Mouse (Mus musculus) right cerebral cortex, adult 18-20 months (tissue): Measurements from ENCODE around the gene Psmb6.
"Not testable (repeated sequence)": the region's sequence is repeated elsewhere in the genome, so short reads cannot be mapped to it uniquely, and the experiment has no call there.

Source experiments
- DNase-seq: peaks from one replicate; pipeline ENCODE4 v3.0.0; 2022; ENCODE audit warnings: mixed read lengths

Psmb6 gene

GRCm38 (mm10) chr11:70524782-70525181 is 385 bp upstream of the Psmb6 start:
- DNase-seq = no peak

GRCm38 (mm10) chr11:70525726-70526125 is 559 bp downstream of the Psmb6 start:
- DNase-seq = no peak

- DNase-seq = no peak
These were observed 1.0 kb downstream of the Psmb6 start for GRCm38 (mm10) chr11:70526211-70526610.

- DNase-seq = no peak
These were observed 3.4 kb downstream of the Psmb6 start for GRCm38 (mm10) chr11:70528610-70529009.

GRCm38 (mm10) chr11:70531065-70531464 is 5.9 kb downstream of the Psmb6 start:
- not testable (repeated sequence) for DNase-seq

- no peak for DNase-seq
These were observed 7.7 kb downstream of the Psmb6 start, which contains the start of gene Gm40193 for GRCm38 (mm10) chr11:70532839-70533238. Gm40193 (minus strand) TSS chr11:70532939.

GRCm38 (mm10) chr11:70539423-70539822 is 14.3 kb downstream of the Psmb6 start:
- no peak for DNase-seq

GRCm38 (mm10) chr11:70539877-70540587 is 14.9 kb downstream of the Psmb6 start, which contains the start of gene Pld2:
Pld2 (plus strand) TSS chr11:70540064.
- peak; percentile 68 for DNase-seq

- no peak for DNase-seq
These were observed 15.8 kb downstream of the Psmb6 start for GRCm38 (mm10) chr11:70540928-70541327.

GRCm38 (mm10) chr11:70541415-70541814 is 16.2 kb downstream of the Psmb6 start:
- no peak for DNase-seq

GRCm38 (mm10) chr11:70544496-70544895 is 19.3 kb downstream of the Psmb6 start:
- no peak for DNase-seq

GRCm38 (mm10) chr11:70551526-70551925 is 26.4 kb downstream of the Psmb6 start:
- DNase-seq = no peak

GRCm38 (mm10) chr11:70553940-70554339 is 28.8 kb downstream of the Psmb6 start:
- no peak for DNase-seq

GRCm38 (mm10) chr11:70557545-70557944 is 32.4 kb downstream of the Psmb6 start:
- no peak for DNase-seq

- no peak for DNase-seq
These were observed 36.7 kb downstream of the Psmb6 start for GRCm38 (mm10) chr11:70561937-70562286.

- peak; percentile 92 for DNase-seq
These were observed 37.3 kb downstream of the Psmb6 start, which contains the start of gene Mink1 for GRCm38 (mm10) chr11:70562287-70562994. Mink1 (plus strand) TSS chr11:70562881.

- no peak for DNase-seq
These were observed 37.9 kb downstream of the Psmb6 start for GRCm38 (mm10) chr11:70562995-70563469.

- DNase-seq = no peak
These were observed 38.5 kb downstream of the Psmb6 start for GRCm38 (mm10) chr11:70563470-70564275.

- DNase-seq = no peak
These were observed 39.2 kb downstream of the Psmb6 start for GRCm38 (mm10) chr11:70564276-70564873.

- DNase-seq = no peak
These were observed 41.4 kb downstream of the Psmb6 start for GRCm38 (mm10) chr11:70566586-70566985.

- DNase-seq = not testable (repeated sequence)
These were observed 45.4 kb downstream of the Psmb6 start for GRCm38 (mm10) chr11:70570614-70571013.

GRCm38 (mm10) chr11:70571641-70572040 is 46.5 kb downstream of the Psmb6 start:
- DNase-seq = no peak
